Mouse (Mus musculus) intestine, embryonic 15.5 days (tissue): Measurements from ENCODE around the gene Vmn1r202. TPM values are rescaled to one million over a fixed set of nuclear protein-coding genes. Genes with fewer than 3 reads are reported as not detected.
"Not testable (repeated sequence)": the region's sequence is repeated elsewhere in the genome, so short reads cannot be mapped to it uniquely, and the experiment has no call there.

Experiments
- ATAC-seq: fragments of 200-750 bp; cut with Nextera tagmentation; 2 replicates; pipeline ENCODE4 v1.8.0; 2017; ENCODE audit warnings: moderate TSS enrichment, moderate library complexity
- H3K27ac ChIP-seq: fragments of 300-500 bp; sonication (generic); 2 replicates; pipeline ENCODE4 v1.5.1; 2015; ENCODE audit warnings: mild to moderate bottlenecking, inconsistent platforms
- H3K27me3 ChIP-seq: fragments of 300-500 bp; sonication (generic); replicated peaks from 2 replicates; pipeline ENCODE4 v1.6.1; 2015; ENCODE audit warnings: inconsistent platforms
- H3K36me3 ChIP-seq: fragments of 300-500 bp; sonication (generic); 2 replicates; pipeline ENCODE4 v1.6.1; 2015; ENCODE audit warnings: inconsistent platforms
- H3K4me1 ChIP-seq: fragments of 300-500 bp; sonication (generic); replicated peaks from 2 replicates; pipeline ENCODE4 v1.6.1; 2015; ENCODE audit warnings: inconsistent platforms
- H3K4me2 ChIP-seq: fragments of 300-500 bp; sonication (generic); replicated peaks from 2 replicates; pipeline ENCODE4 v1.6.1; 2015; ENCODE audit warnings: mild to moderate bottlenecking, inconsistent platforms
- H3K4me3 ChIP-seq: fragments of 300-500 bp; sonication (generic); replicated peaks from 2 replicates; pipeline ENCODE4 v1.5.1; 2015; ENCODE audit warnings: inconsistent platforms
- H3K9ac ChIP-seq: fragments of 300-500 bp; sonication (generic); 2 replicates; pipeline ENCODE4 v1.6.1; 2015; ENCODE audit warnings: inconsistent platforms
- H3K9me3 ChIP-seq: fragments of 300-500 bp; sonication (generic); 2 replicates; pipeline ENCODE4 v1.6.1; 2016; ENCODE audit warnings: inconsistent platforms
- WGBS: fragments of 180-500 bp; shearing (Covaris S2); methylation state at CpG from one replicate; pipeline ENCODE4 v1.1.7; 2015; 5-methylcytosine and 5-hydroxymethylcytosine counted together
- polyA plus RNA-seq: library from polyadenylated mRNA; unstranded; fragments of >200 nt; fragmentation: Nextera tagmentation; extraction: Ambion mirVana; gene quantifications from 2 replicates; pipeline ENCODE4 v1.2.1, GENCODE M21; 2015

The Vmn1r202 gene
- not detected in 2 replicates for polyA plus RNA-seq

DNA sequence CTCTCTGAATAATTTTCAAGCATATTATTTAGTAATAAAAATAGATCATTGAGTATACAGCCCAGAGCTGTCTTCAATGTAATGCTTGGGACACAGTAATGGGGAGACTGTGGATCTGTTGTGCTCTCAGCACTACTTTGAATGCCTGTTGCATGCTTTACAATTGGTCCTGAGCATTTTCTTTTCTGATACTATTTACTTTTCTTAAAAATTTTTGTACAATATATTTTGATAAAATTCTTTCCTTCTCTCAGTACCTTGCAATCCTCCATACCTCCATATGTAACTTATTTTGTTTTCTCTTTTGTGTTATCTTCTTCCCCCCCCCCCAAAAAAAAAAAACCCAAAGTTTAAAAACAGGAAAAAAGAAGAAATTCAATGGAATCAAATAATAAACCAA, at the start of gene Vmn1r202:
Gene Vmn1r202, minus strand, starts transcription at position 101 of the 400 bp plus-strand sequence.
- no peak within 1 kb of the TSS for H3K4me2 ChIP-seq
- no peak within 1 kb of the TSS for H3K27ac ChIP-seq
- ATAC-seq: no peak
- H3K9me3 ChIP-seq: no peaks in the 10 kb centered on the region
- H3K4me3 ChIP-seq: no peak within 1 kb of the TSS
- no peaks in the 10 kb centered on the region for H3K27me3 ChIP-seq
- no peaks in the 10 kb centered on the region for H3K36me3 ChIP-seq
- H3K9ac ChIP-seq: no peak within 1 kb of the TSS
- H3K4me1 ChIP-seq: no peaks in the 10 kb centered on the region

DNA sequence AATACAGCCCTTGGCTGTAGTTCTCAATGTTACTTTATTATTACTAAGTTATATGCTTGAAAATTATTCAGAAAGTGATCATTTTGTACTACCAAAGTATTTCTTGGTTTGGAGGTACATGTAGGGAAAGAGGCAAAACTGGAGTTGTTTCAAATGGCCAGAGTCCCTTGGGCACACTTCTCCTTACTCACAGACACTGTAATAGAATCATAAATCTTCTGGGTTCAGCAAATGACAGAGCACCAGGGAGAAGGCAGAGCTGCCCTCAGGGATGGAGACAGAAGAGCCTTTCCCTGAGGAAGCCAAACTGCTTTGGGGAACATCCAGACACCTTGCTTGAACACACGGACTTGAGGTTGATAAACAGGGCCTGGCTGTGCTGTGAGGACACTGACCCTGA, 47.7 kb upstream of the Vmn1r202 start, which contains the start of gene Vmn1r204:
Gene Vmn1r204, plus strand, starts transcription at position 301 of the 400 bp plus-strand sequence.
- 58% methylated on average over 1 of the region's 1 CpGs for WGBS
- not testable (repeated sequence) for H3K36me3 ChIP-seq, H3K27ac ChIP-seq, H3K4me3 ChIP-seq, H3K9me3 ChIP-seq, H3K4me1 ChIP-seq, H3K4me2 ChIP-seq, ATAC-seq, H3K27me3 ChIP-seq, H3K9ac ChIP-seq

DNA sequence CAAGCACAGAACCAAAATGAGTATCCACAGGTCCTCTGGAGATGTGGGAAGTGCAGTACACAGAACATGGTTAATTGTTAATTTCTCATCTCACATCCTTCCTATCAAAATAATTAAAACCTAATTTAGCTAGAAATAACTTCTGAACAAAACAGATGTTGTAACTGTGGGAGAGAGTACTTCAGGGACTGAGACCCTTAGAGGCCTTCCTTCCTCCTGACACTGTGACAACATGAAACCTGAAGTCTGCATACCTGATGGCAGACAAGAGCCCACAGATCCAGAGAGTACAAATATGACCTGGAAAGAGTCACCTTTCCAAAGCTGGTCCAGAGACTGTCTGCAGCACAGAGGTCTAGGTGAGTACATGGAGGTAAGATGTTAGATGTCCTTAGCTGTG, 12.6 kb upstream of the Vmn1r202 start, which contains the start of gene Vmn1r203:
Gene Vmn1r203, plus strand, starts transcription at position 301 of the 400 bp plus-strand sequence.
- Histone ChIP-seq H3K4me2 (no peak within 1 kb of the TSS), H3K4me1 (no peaks in the 10 kb centered on the region), H3K27ac (no peak within 1 kb of the TSS), H3K36me3 (no peaks in the 10 kb centered on the region), H3K4me3 (no peak within 1 kb of the TSS), H3K9ac (no peak within 1 kb of the TSS), H3K9me3 (no peaks in the 10 kb centered on the region), H3K27me3 (no peaks in the 10 kb centered on the region)
- ATAC-seq: no peak

DNA sequence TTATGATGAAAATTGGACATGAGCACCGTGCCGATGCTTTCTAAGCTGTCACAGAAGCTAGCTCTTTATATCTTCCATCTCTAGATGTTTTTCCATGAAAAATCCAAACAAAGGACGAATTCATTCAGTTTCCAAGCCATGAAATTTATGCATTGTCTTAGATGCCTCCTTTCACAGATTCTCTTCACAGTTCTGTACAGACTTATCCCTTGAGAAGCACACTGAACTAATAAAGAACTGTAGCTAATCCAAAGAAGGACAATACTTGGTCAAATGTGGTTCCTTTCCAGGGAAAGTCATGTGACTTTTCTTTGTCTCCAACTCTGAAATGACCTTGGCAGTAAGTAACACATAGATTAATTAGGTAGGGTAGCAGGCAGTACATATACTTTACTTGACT, 2.8 kb downstream of the Vmn1r202 start:
- Histone ChIP-seq H3K9ac (no peak overlapping the region), H3K4me3 (no peak overlapping the region), H3K27ac (no peak overlapping the region), H3K9me3 (no peaks in the 10 kb centered on the region), H3K36me3 (no peaks in the 10 kb centered on the region), H3K4me1 (no peaks in the 10 kb centered on the region), H3K4me2 (no peak overlapping the region), H3K27me3 (no peaks in the 10 kb centered on the region)
- ATAC-seq: no peak
- 72% methylated on average over 3 of the region's 3 CpGs for WGBS

DNA sequence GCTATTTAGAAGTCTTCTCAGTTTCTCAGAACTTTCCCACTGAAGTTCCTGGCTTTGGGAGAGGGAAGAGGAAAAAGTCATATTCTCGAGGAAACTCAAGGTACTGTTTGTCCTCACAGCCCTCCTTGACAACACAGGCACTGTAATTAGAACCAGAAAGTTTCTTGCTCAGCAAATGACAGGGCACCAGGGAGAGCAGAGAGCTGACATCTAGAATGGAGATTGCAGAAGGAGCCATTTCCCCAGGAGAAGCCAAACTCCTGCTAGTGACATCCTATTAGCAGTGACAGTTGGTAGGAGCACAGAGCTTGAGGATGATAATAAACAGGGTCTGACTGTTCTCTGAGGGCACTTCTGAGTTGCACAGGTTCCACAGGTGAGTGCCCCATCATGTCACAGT, 33.6 kb downstream of the Vmn1r202 start, which contains the start of gene Vmn1r201:
Gene Vmn1r201, plus strand, starts transcription at position 301 of the 400 bp plus-strand sequence.
- Histone ChIP-seq H3K27ac (no peak within 1 kb of the TSS), H3K4me3 (no peak within 1 kb of the TSS), H3K4me1 (no peaks in the 10 kb centered on the region), H3K36me3 (no peaks in the 10 kb centered on the region), H3K4me2 (no peak within 1 kb of the TSS), H3K9me3 (no peaks in the 10 kb centered on the region), H3K9ac (no peak within 1 kb of the TSS), H3K27me3 (no peaks in the 10 kb centered on the region)
- WGBS: 46% methylated on average over 1 of the region's 1 CpGs
- ATAC-seq: no peak

DNA sequence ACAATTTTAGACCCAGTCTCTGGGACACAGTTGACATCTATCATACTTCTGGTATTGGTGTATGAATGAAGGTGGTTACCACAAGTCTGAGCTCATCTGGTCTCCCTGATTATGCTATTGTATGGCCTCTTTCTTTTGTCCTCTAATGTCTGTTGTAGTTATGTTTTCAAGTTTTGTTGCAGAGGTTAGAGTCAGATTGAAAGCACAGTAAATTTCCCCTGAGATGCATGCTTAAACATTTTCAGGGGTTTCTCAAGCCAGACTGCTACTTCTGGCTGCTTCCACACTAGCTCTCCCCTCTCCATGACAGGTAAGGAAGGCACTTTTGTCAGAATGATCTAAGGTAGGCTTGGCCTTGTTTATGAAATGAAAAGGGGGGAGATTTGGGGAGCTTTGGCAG, 50.0 kb downstream of the Vmn1r202 start:
- H3K4me2 ChIP-seq: no peak overlapping the region
- no peaks in the 10 kb centered on the region for H3K4me1 ChIP-seq
- H3K27ac ChIP-seq: no peak overlapping the region
- no peak overlapping the region for H3K4me3 ChIP-seq
- ATAC-seq: no peak
- H3K27me3 ChIP-seq: no peaks in the 10 kb centered on the region
- H3K36me3 ChIP-seq: no peaks in the 10 kb centered on the region
- H3K9ac ChIP-seq: no peak overlapping the region
- no peaks in the 10 kb centered on the region for H3K9me3 ChIP-seq

Other genes with a start within 250 kb of the Vmn1r202 start
- not detected in 2 replicates for gene Vmn1r195, start 234.9 kb downstream of the Vmn1r202 start, polyA plus RNA-seq
- gene Vmn1r196, start 215.5 kb downstream of the Vmn1r202 start, polyA plus RNA-seq: not detected in 2 replicates
- not detected in 2 replicates for gene Vmn1r197, start 180.8 kb downstream of the Vmn1r202 start, polyA plus RNA-seq
- gene Vmn1r198, start 155.0 kb downstream of the Vmn1r202 start, polyA plus RNA-seq: not detected in 2 replicates
- gene Vmn1r199, start 125.6 kb downstream of the Vmn1r202 start, polyA plus RNA-seq: not detected in 2 replicates
- gene Vmn1r200, start 115.0 kb downstream of the Vmn1r202 start, polyA plus RNA-seq: not detected in 2 replicates
- not detected in 2 replicates for gene Vmn1r201, start 33.5 kb downstream of the Vmn1r202 start, polyA plus RNA-seq
- not detected in 2 replicates for gene Vmn1r203, start 12.7 kb upstream of the Vmn1r202 start, polyA plus RNA-seq
- gene Vmn1r204, start 47.8 kb upstream of the Vmn1r202 start, polyA plus RNA-seq: not detected in 2 replicates
- not detected in 2 replicates for gene Vmn1r205, start 87.6 kb upstream of the Vmn1r202 start, polyA plus RNA-seq
- not detected in 2 replicates for gene Vmn1r206, start 118.9 kb upstream of the Vmn1r202 start, polyA plus RNA-seq
- gene Vmn1r207-ps, start 224.2 kb upstream of the Vmn1r202 start, polyA plus RNA-seq: not detected in 2 replicates